Mouse (Mus musculus): ENCODE measurements at regions not wholly inside any gene's neighbourhood (a gene's known extent, or its start where the extent isn't known, plus 50 kb on each side); places are given as distances from the start of the nearest gene placed in this dataset.

DNA sequence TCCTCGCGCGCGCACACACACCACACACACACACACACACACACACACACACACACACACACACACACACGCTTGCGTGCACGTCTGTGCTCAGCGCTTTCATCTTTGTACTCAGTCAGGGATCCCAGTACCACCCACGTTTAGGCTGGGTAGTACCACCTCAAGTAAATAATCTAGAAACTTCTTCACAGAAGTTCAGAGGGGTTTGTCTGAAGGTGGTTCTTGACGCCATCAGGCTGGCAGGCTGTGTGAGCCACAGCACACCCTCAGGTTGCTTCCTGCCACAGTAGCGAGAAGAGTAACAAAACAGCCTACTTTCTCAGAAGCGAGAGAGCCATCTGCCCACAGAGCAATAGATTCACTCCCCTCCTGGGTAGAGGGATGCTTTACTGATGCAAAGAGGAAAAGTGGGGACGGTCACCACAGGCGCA, 120.7 kb downstream of the Rpl14 start:
- TF ChIP-seq CTCF (IDR thresholded peaks at IDR 0.05; ENCODE audit: low read depth, low read length) (no peak), POLR2A (IDR thresholded peaks at IDR 0.05; ENCODE audit: borderline replicate concordance, low read depth, low read length) (no peak)

Measured in bone marrow macrophage, adult 2 months (primary cell).